Mouse (Mus musculus): ENCODE measurements around the gene Cyp21a1. TPM values are rescaled to one million over a fixed set of nuclear protein-coding genes. Genes with fewer than 3 reads are reported as not detected.
"Not testable (repeated sequence)": the region's sequence is repeated elsewhere in the genome, so short reads cannot be mapped to it uniquely, and the experiment has no call there.

The Cyp21a1 gene
- not detected in 2 replicates for polyA plus RNA-seq (2014; fragmentation: Nextera tagmentation; extraction: Ambion mirVana)

- ATAC-seq (replicated peaks; ENCODE audit: low FRiP score); H3K4me1 ChIP-seq (replicated peaks; ENCODE audit: control insufficient read depth, insufficient read depth, low read length); H3K27me3 ChIP-seq (ENCODE audit: control insufficient read depth, insufficient read depth, low read length); DNase-seq (ENCODE audit: low spot score); H3K4me2 ChIP-seq (ENCODE audit: low read depth, low read length, severe bottlenecking); H3K4me3 ChIP-seq (ENCODE audit: low read depth, low read length); H3K36me3 ChIP-seq (ENCODE audit: control insufficient read depth, insufficient read depth, low read length); H3K9me3 ChIP-seq (ENCODE audit: control insufficient read depth, low read length); H3K9ac ChIP-seq (ENCODE audit: low read length); H3K27ac ChIP-seq (ENCODE audit: low read depth, low read length): not testable (repeated sequence)
- 85% methylated on average over 2 of the region's 6 CpGs for WGBS
Measured at GRCm38 (mm10) chr17:34804301-34804700, at the start of gene Cyp21a1. Gene Cyp21a1, minus strand, starts transcription at chr17:34804561.

- no peaks in the 10 kb centered on the region for H3K27me3 ChIP-seq (ENCODE audit: control insufficient read depth, insufficient read depth, low read length)
- H3K36me3 ChIP-seq (ENCODE audit: control insufficient read depth, insufficient read depth, low read length), result peaks cover 19% of the 10 kb centered on the region
- H3K27ac ChIP-seq (ENCODE audit: low read depth, low read length), result no peak overlapping the region
- DNase-seq (ENCODE audit: low spot score) (no peak), ATAC-seq (replicated peaks; ENCODE audit: low FRiP score) (no peak)
- H3K4me2 ChIP-seq (ENCODE audit: low read depth, low read length, severe bottlenecking), result no peak overlapping the region
- no peak overlapping the region for H3K4me3 ChIP-seq (ENCODE audit: low read depth, low read length)
- no peaks in the 10 kb centered on the region for H3K9me3 ChIP-seq (ENCODE audit: control insufficient read depth, low read length)
- no peak overlapping the region for H3K9ac ChIP-seq (ENCODE audit: low read length)
- 78% methylated on average over 8 of the region's 8 CpGs for WGBS
- H3K4me1 ChIP-seq (replicated peaks; ENCODE audit: control insufficient read depth, insufficient read depth, low read length), result peaks cover 10% of the 10 kb centered on the region
Measured at GRCm38 (mm10) chr17:34853511-34853910, 49.1 kb upstream of the Cyp21a1 start.

- ATAC-seq (replicated peaks; ENCODE audit: low FRiP score) (no peak), DNase-seq (ENCODE audit: low spot score) (no peak)
- H3K27me3 ChIP-seq (ENCODE audit: control insufficient read depth, insufficient read depth, low read length), result no peaks in the 10 kb centered on the region
- H3K9me3 ChIP-seq (ENCODE audit: control insufficient read depth, low read length), result no peaks in the 10 kb centered on the region
- 2% methylated on average over 25 of the region's 25 CpGs for WGBS
- no peak overlapping the region for H3K27ac ChIP-seq (ENCODE audit: low read depth, low read length)
- peak overlapping the region; percentile 90 for H3K4me2 ChIP-seq (ENCODE audit: low read depth, low read length, severe bottlenecking)
- H3K9ac ChIP-seq (ENCODE audit: low read length), result peak overlapping the region; percentile 80
- H3K4me3 ChIP-seq (ENCODE audit: low read depth, low read length), result peak overlapping the region; percentile 63
- H3K4me1 ChIP-seq (replicated peaks; ENCODE audit: control insufficient read depth, insufficient read depth, low read length), result peaks cover 10% of the 10 kb centered on the region
- peaks cover 17% of the 10 kb centered on the region for H3K36me3 ChIP-seq (ENCODE audit: control insufficient read depth, insufficient read depth, low read length)
Measured at GRCm38 (mm10) chr17:34850517-34851125, 46.3 kb upstream of the Cyp21a1 start.

- DNase-seq (ENCODE audit: low spot score) (peak; percentile 99), ATAC-seq (replicated peaks; ENCODE audit: low FRiP score) (peak; percentile 97)
- H3K27me3 ChIP-seq (ENCODE audit: control insufficient read depth, insufficient read depth, low read length), result no peaks in the 10 kb centered on the region
- H3K4me1 ChIP-seq (replicated peaks; ENCODE audit: control insufficient read depth, insufficient read depth, low read length), result peaks cover 10% of the 10 kb centered on the region
- H3K36me3 ChIP-seq (ENCODE audit: control insufficient read depth, insufficient read depth, low read length), result peaks cover 17% of the 10 kb centered on the region
- under 1% methylated on average over 58 of the region's 65 CpGs for WGBS
- H3K4me2 ChIP-seq (ENCODE audit: low read depth, low read length, severe bottlenecking), result peak within 1 kb of the TSS; percentile 90
- H3K9me3 ChIP-seq (ENCODE audit: control insufficient read depth, low read length), result no peaks in the 10 kb centered on the region
- H3K4me3 ChIP-seq (ENCODE audit: low read depth, low read length), result peak within 1 kb of the TSS; percentile 63
- H3K9ac ChIP-seq (ENCODE audit: low read length), result peak within 1 kb of the TSS; percentile 80
- no peak within 1 kb of the TSS for H3K27ac ChIP-seq (ENCODE audit: low read depth, low read length)
Measured at GRCm38 (mm10) chr17:34849722-34850516, 45.6 kb upstream of the Cyp21a1 start, which contains the start of the genes Skiv2l and Nelfe. Gene Skiv2l, minus strand, starts transcription at chr17:34850210. Gene Nelfe, plus strand, starts transcription at chr17:34850391.

GRCm38 (mm10) chr17:34847615-34848014 lies 43.3 kb upstream of the Cyp21a1 start:
- Histone ChIP-seq H3K4me3 (ENCODE audit: low read depth, low read length) (no peak overlapping the region), H3K4me1 (replicated peaks; ENCODE audit: control insufficient read depth, insufficient read depth, low read length) (peaks cover 10% of the 10 kb centered on the region), H3K27ac (ENCODE audit: low read depth, low read length) (no peak overlapping the region), H3K9ac (ENCODE audit: low read length) (no peak overlapping the region), H3K4me2 (ENCODE audit: low read depth, low read length, severe bottlenecking) (no peak overlapping the region), H3K9me3 (ENCODE audit: control insufficient read depth, low read length) (no peaks in the 10 kb centered on the region), H3K36me3 (ENCODE audit: control insufficient read depth, insufficient read depth, low read length) (peaks cover 6% of the 10 kb centered on the region), H3K27me3 (ENCODE audit: control insufficient read depth, insufficient read depth, low read length) (no peaks in the 10 kb centered on the region)
- no peak for DNase-seq (ENCODE audit: low spot score)
- ATAC-seq (replicated peaks; ENCODE audit: low FRiP score), result no peak
- 93% methylated on average over 7 of the region's 7 CpGs for WGBS

- ATAC-seq (replicated peaks; ENCODE audit: low FRiP score) (no peak), DNase-seq (ENCODE audit: low spot score) (no peak)
- no peaks in the 10 kb centered on the region for H3K9me3 ChIP-seq (ENCODE audit: control insufficient read depth, low read length)
- no peak overlapping the region for H3K4me2 ChIP-seq (ENCODE audit: low read depth, low read length, severe bottlenecking)
- H3K27me3 ChIP-seq (ENCODE audit: control insufficient read depth, insufficient read depth, low read length), result no peaks in the 10 kb centered on the region
- peaks cover 10% of the 10 kb centered on the region for H3K4me1 ChIP-seq (replicated peaks; ENCODE audit: control insufficient read depth, insufficient read depth, low read length)
- 89% methylated on average over 6 of the region's 6 CpGs for WGBS
- no peak overlapping the region for H3K9ac ChIP-seq (ENCODE audit: low read length)
- H3K4me3 ChIP-seq (ENCODE audit: low read depth, low read length), result no peak overlapping the region
- peaks cover 2% of the 10 kb centered on the region for H3K36me3 ChIP-seq (ENCODE audit: control insufficient read depth, insufficient read depth, low read length)
- H3K27ac ChIP-seq (ENCODE audit: low read depth, low read length), result no peak overlapping the region
Measured at GRCm38 (mm10) chr17:34847192-34847591, 42.8 kb upstream of the Cyp21a1 start.

- Histone ChIP-seq H3K36me3 (ENCODE audit: control insufficient read depth, insufficient read depth, low read length) (peaks cover 8% of the 10 kb centered on the region), H3K27ac (ENCODE audit: low read depth, low read length) (no peak overlapping the region), H3K4me2 (ENCODE audit: low read depth, low read length, severe bottlenecking) (no peak overlapping the region), H3K9ac (ENCODE audit: low read length) (no peak overlapping the region), H3K27me3 (ENCODE audit: control insufficient read depth, insufficient read depth, low read length) (no peaks in the 10 kb centered on the region), H3K4me3 (ENCODE audit: low read depth, low read length) (no peak overlapping the region), H3K4me1 (replicated peaks; ENCODE audit: control insufficient read depth, insufficient read depth, low read length) (peaks cover 2% of the 10 kb centered on the region; the same call in 1 of the 2 replicates), H3K9me3 (ENCODE audit: control insufficient read depth, low read length) (no peaks in the 10 kb centered on the region)
- DNase-seq (ENCODE audit: low spot score) (no peak), ATAC-seq (replicated peaks; ENCODE audit: low FRiP score) (no peak)
- 92% methylated on average over 13 of the region's 13 CpGs for WGBS
Measured at GRCm38 (mm10) chr17:34844884-34845283, 40.5 kb upstream of the Cyp21a1 start.

- H3K4me2 ChIP-seq (ENCODE audit: low read depth, low read length, severe bottlenecking), result no peak overlapping the region
- DNase-seq (ENCODE audit: low spot score) (no peak), ATAC-seq (replicated peaks; ENCODE audit: low FRiP score) (no peak)
- H3K4me3 ChIP-seq (ENCODE audit: low read depth, low read length), result no peak overlapping the region
- 87% methylated on average over 6 of the region's 6 CpGs for WGBS
- H3K9me3 ChIP-seq (ENCODE audit: control insufficient read depth, low read length), result no peaks in the 10 kb centered on the region
- H3K4me1 ChIP-seq (replicated peaks; ENCODE audit: control insufficient read depth, insufficient read depth, low read length), result peaks cover 15% of the 10 kb centered on the region
- H3K27me3 ChIP-seq (ENCODE audit: control insufficient read depth, insufficient read depth, low read length), result no peaks in the 10 kb centered on the region
- no peak overlapping the region for H3K27ac ChIP-seq (ENCODE audit: low read depth, low read length)
- no peak overlapping the region for H3K9ac ChIP-seq (ENCODE audit: low read length)
- peaks cover 11% of the 10 kb centered on the region for H3K36me3 ChIP-seq (ENCODE audit: control insufficient read depth, insufficient read depth, low read length)
Measured at GRCm38 (mm10) chr17:34840736-34841307, 36.5 kb upstream of the Cyp21a1 start.
